In genomic region chr15:36901830-36902285, GRCm38 (mm10) we compare ENCODE assay signal across 9 mouse cellular contexts.
DNase-seq lines count a peak whose midpoint lies in the region; ATAC-seq and TF ChIP-seq lines count a peak whose summit lies in the region.
"Had no signal": no experiment of that assay in that cellular context is flagged by ENCODE, and none has a peak within 500 bp of the region (broad histone marks: within the 10 kb centered on the region; RNA-seq: fewer than 3 reads in every experiment).

No protein-coding gene starts in this region.

- no peaks in the 10 kb centered on the region for H3K27me3 ChIP-seq in heart, embryonic 15.5 days
- no peaks in the 10 kb centered on the region for H3K27me3 ChIP-seq in lung, embryonic 16.5 days (ENCODE audit: control insufficient read depth, insufficient read depth, low read depth, low read length)

- peak; percentile 87 for ATAC-seq in common myeloid progenitor, adult 5-6 weeks (replicated peaks; ENCODE audit: low read depth, poor library complexity, severe bottlenecking)
- peak; percentile 81 for ATAC-seq in heart, embryonic 15.5 days (replicated peaks; ENCODE audit: insufficient number of reproducible peaks, insufficient read depth, low FRiP score, low read depth)
- peak; percentile 81 for ATAC-seq in lung, embryonic 16.5 days (ENCODE audit: low read depth)

- no peak overlapping the region for H3K4me2 ChIP-seq in heart, embryonic 15.5 days
- H3K4me2 ChIP-seq in lung, embryonic 16.5 days (ENCODE audit: low read depth, low read length) = no peak overlapping the region

- no peaks in the 10 kb centered on the region for H3K36me3 ChIP-seq in heart, embryonic 15.5 days
- no peaks in the 10 kb centered on the region for H3K36me3 ChIP-seq in lung, embryonic 16.5 days (ENCODE audit: control insufficient read depth, insufficient read depth, low read length)

- peaks cover 20% of the 10 kb centered on the region for H3K4me1 ChIP-seq in heart, embryonic 15.5 days (replicated peaks)
- peaks cover 29% of the 10 kb centered on the region for H3K4me1 ChIP-seq in lung, embryonic 16.5 days (replicated peaks; ENCODE audit: control insufficient read depth, insufficient read depth, low read length)
- peaks cover 25% of the 10 kb centered on the region for H3K4me1 ChIP-seq in olfactory bulb, adult 2 months (ENCODE audit: control insufficient read depth, insufficient read depth, low read length)

- 6% methylated on average over 7 of the region's 7 CpGs for whole genome bisulfite sequencing in heart, embryonic 15.5 days
- 2% methylated on average over 7 of the region's 7 CpGs for WGBS in lung, embryonic 16.5 days
- 5% methylated on average over 7 of the region's 7 CpGs for WGBS in olfactory bulb, adult 2 months

- peak; percentile 31 for DNase-seq in kidney, adult 11 months
- no peak for DNase-seq in kidney, adult 9 months
- peak; percentile 70 for DNase-seq in layer of hippocampus, adult 8-10 months (ENCODE audit: low spot score in 2 of 2)
- DNase-seq in urinary bladder, postnatal 25 days (ENCODE audit: low spot score) = no peak

- TF ChIP-seq POLR2A in olfactory bulb, adult 2 months (IDR thresholded peaks at IDR 0.05; ENCODE audit: insufficient read depth, low read depth, low read length) = no peak

- TF ChIP-seq CTCF in olfactory bulb, adult 2 months (IDR thresholded peaks at IDR 0.05; ENCODE audit: insufficient read depth, low read depth, low read length) = no peak

- no peak overlapping the region for H3K9ac ChIP-seq in heart, embryonic 15.5 days
- no peak overlapping the region for H3K9ac ChIP-seq in lung, embryonic 16.5 days (ENCODE audit: low read length)

- H3K9me3 ChIP-seq in heart, embryonic 15.5 days (replicated peaks) = no peaks in the 10 kb centered on the region
- no peaks in the 10 kb centered on the region for H3K9me3 ChIP-seq in lung, embryonic 16.5 days (ENCODE audit: control insufficient read depth, low read length)

- H3K4me3 ChIP-seq in heart, embryonic 15.5 days = no peak overlapping the region
- H3K4me3 ChIP-seq in lung, embryonic 16.5 days (ENCODE audit: low read length) = no peak overlapping the region
- no peak overlapping the region for H3K4me3 ChIP-seq in olfactory bulb, adult 2 months (ENCODE audit: insufficient read depth, low read depth, low read length)

- H3K27ac ChIP-seq in heart, embryonic 15.5 days = no peak overlapping the region
- H3K27ac ChIP-seq in lung, embryonic 16.5 days (ENCODE audit: low read length) = peak overlapping the region; percentile 33; the same call in 1 of the 2 replicates
- H3K27ac ChIP-seq in olfactory bulb, adult 2 months (ENCODE audit: insufficient read depth, low read depth, low read length) = peak overlapping the region; percentile 57
- H3K27ac ChIP-seq: macrophage had no signal

Comparison
In these comparisons a context has a peak if more than half of its experiments do, and no peak if none do; other contexts are left out.
1. DNase-seq: peak in kidney, adult 11 months (single experiment) and layer of hippocampus, adult 8-10 months (2 of 2); none in kidney, adult 9 months (single experiment) and urinary bladder, postnatal 25 days (single experiment).
2. Peak in every context shown above with its lines, with median percentiles within 50 percentile points of each other: ATAC-seq.